Mouse (Mus musculus): Measurements from ENCODE around the gene Pank1. TPM values are rescaled to one million over a fixed set of nuclear protein-coding genes. Genes with fewer than 3 reads are reported as not detected.
A peak's percentile ranks its signal among the peaks of the same experiment; 100 is the strongest.

Pank1 gene
- polyA plus RNA-seq, 1 experiment from 2014 or later = 5.7 TPM

DNA sequence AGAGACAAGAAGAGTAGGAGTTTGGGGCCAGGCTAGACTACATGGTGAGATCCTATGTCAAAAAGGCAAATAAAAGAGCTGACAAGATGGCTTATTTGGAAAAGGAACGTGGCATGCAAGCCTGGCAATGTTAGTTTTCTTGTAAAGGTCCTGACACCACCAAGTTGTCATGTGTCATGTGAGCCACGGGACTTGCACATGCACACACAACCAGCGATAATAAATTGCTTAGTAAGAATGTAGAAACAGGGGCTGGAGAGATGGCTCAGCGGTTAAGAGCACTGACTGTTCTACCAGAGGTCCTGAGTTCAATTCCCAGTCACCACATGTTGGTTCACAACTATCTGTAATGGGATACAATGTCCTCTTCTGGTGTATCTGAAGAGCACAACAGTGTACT lies 7.1 kb upstream of the Pank1 start:
- Histone ChIP-seq H3K4me2 (ENCODE audit: low read depth, low read length) (no peak overlapping the region), H3K9ac (ENCODE audit: low read length) (no peak overlapping the region), H3K27me3 (ENCODE audit: control insufficient read depth, insufficient read depth, low read length) (no peaks in the 10 kb centered on the region), H3K4me3 (replicated peaks; ENCODE audit: low read length) (no peak overlapping the region), H3K36me3 (ENCODE audit: control insufficient read depth, insufficient read depth, low read length) (no peaks in the 10 kb centered on the region), H3K9me3 (replicated peaks; ENCODE audit: control insufficient read depth, low read length) (no peaks in the 10 kb centered on the region), H3K4me1 (ENCODE audit: control insufficient read depth, insufficient read depth, low read length) (no peaks in the 10 kb centered on the region), H3K27ac (ENCODE audit: low read length) (no peak overlapping the region)
- no peak for ATAC-seq (ENCODE audit: insufficient read depth, low FRiP score)
- 68% methylated on average over 4 of the region's 4 CpGs for WGBS

DNA sequence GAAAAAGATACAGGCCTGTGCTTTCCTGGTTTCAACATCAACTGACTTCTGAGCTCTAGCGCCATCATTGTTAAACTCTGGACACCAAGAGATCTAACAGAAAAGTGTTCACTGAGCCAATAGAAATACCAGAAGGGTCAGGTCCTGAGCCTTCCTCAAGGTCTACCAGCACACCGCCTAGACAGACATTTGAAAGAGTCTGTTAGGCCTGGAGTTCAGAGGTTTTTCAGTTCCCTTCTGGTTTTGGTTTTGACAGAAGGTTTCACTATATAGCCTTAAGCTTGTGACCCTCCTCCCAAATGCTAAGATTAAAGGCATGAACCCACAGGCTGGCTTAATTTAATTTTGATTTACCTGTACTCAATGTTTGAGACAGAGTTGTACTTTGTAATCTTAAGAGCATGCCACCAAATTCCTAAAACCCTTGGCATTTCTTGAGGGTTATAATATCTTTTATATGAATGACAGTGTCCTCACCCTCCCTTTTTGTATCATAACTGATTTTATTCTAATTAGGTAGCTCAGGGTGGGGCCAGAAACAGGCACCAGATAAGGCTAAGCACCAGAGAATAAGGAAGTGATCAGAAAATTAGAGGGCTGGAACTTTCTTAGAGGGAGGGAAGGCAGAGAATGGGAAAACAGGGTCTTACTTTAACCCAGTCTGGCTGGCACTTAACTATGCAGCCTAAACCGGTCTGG lies 4.4 kb upstream of the Pank1 start:
- Histone ChIP-seq H3K27ac (ENCODE audit: low read length) (no peak overlapping the region), H3K4me1 (ENCODE audit: control insufficient read depth, insufficient read depth, low read length) (peaks cover 6% of the 10 kb centered on the region; the same call in 1 of the 2 replicates), H3K27me3 (ENCODE audit: control insufficient read depth, insufficient read depth, low read length) (no peaks in the 10 kb centered on the region), H3K9ac (ENCODE audit: low read length) (no peak overlapping the region), H3K9me3 (replicated peaks; ENCODE audit: control insufficient read depth, low read length) (no peaks in the 10 kb centered on the region), H3K36me3 (ENCODE audit: control insufficient read depth, insufficient read depth, low read length) (no peaks in the 10 kb centered on the region), H3K4me3 (replicated peaks; ENCODE audit: low read length) (no peak overlapping the region), H3K4me2 (ENCODE audit: low read depth, low read length) (no peak overlapping the region)
- ATAC-seq (ENCODE audit: insufficient read depth, low FRiP score) = no peak
- 77% methylated on average over 3 of the region's 3 CpGs for WGBS

DNA sequence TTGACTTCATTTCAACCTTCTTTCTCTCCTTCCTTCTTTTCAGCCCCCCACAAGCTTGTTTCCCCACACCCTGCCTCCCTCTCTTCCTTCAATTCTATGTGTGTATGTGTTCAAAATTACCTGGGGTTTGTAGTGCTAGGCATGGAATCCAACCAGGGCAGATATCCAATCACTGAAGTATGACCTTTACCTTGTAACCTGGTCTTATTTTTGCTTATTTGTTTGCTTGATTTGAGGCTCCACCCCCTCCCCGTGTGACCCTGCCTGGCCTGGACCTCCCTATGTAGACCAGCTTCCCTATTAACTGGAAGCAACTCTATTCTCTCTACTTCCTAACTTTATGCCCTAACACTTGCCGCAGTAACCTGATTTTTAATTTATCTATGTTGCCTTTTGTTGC lies 3.2 kb upstream of the Pank1 start:
- Histone ChIP-seq H3K4me3 (replicated peaks; ENCODE audit: low read length) (no peak overlapping the region), H3K27me3 (ENCODE audit: control insufficient read depth, insufficient read depth, low read length) (no peaks in the 10 kb centered on the region), H3K4me1 (ENCODE audit: control insufficient read depth, insufficient read depth, low read length) (peaks cover 8% of the 10 kb centered on the region), H3K9ac (ENCODE audit: low read length) (no peak overlapping the region), H3K36me3 (ENCODE audit: control insufficient read depth, insufficient read depth, low read length) (no peaks in the 10 kb centered on the region), H3K27ac (ENCODE audit: low read length) (no peak overlapping the region), H3K9me3 (replicated peaks; ENCODE audit: control insufficient read depth, low read length) (no peaks in the 10 kb centered on the region), H3K4me2 (ENCODE audit: low read depth, low read length) (no peak overlapping the region)
- WGBS = 74% methylated on average over 2 of the region's 2 CpGs
- no peak for ATAC-seq (ENCODE audit: insufficient read depth, low FRiP score)

DNA sequence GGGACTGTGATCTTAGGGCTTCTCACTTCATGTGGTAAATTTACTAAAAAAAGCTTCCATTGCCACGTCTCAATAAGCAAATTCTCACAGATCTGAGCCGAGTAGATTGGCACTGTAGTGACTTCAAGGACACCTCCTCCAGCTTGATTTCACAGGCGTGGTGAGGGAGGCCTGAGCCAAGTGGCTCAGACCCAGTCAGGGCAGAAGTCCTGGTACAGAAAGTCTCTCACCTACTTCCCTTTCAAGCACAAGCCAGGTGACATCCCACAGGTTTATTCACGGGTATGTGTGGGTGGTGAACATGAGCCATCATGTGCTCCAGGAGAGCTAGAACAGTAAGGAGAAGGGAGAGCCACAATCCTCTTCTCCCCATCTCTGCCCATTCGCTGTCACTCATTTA lies 1.9 kb upstream of the Pank1 start:
- H3K9ac ChIP-seq (ENCODE audit: low read length) = no peak overlapping the region
- H3K27me3 ChIP-seq (ENCODE audit: control insufficient read depth, insufficient read depth, low read length) = no peaks in the 10 kb centered on the region
- no peaks in the 10 kb centered on the region for H3K9me3 ChIP-seq (replicated peaks; ENCODE audit: control insufficient read depth, low read length)
- no peak overlapping the region for H3K4me3 ChIP-seq (replicated peaks; ENCODE audit: low read length)
- no peak for ATAC-seq (ENCODE audit: insufficient read depth, low FRiP score)
- WGBS = 72% methylated on average over 5 of the region's 5 CpGs
- H3K4me2 ChIP-seq (ENCODE audit: low read depth, low read length) = no peak overlapping the region
- no peaks in the 10 kb centered on the region for H3K36me3 ChIP-seq (ENCODE audit: control insufficient read depth, insufficient read depth, low read length)
- H3K4me1 ChIP-seq (ENCODE audit: control insufficient read depth, insufficient read depth, low read length) = peaks cover 10% of the 10 kb centered on the region
- H3K27ac ChIP-seq (ENCODE audit: low read length) = no peak overlapping the region

DNA sequence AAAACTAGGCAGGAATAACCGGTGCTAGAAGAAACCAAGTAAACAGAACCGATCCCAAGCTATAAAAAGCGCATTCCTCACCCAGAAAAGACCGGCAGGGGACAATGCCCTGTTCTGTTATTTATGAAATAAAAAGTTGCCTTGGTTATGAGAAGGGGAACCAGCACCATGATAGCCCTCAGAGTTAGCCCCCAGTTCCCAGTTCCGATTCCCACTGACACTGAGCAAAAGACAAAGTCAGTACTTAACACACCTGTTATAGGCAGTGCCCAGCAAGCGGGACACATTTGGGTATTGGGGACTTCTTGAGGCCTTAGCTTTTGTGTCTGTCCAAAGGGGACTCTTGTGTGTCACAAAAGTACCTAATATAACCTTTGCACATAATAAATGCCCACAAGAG lies 369 bp upstream of the Pank1 start:
- ATAC-seq (ENCODE audit: insufficient read depth, low FRiP score) = no peak
- Histone ChIP-seq H3K4me2 (ENCODE audit: low read depth, low read length) (peak overlapping the region; percentile 87), H3K27me3 (ENCODE audit: control insufficient read depth, insufficient read depth, low read length) (no peaks in the 10 kb centered on the region), H3K4me1 (ENCODE audit: control insufficient read depth, insufficient read depth, low read length) (peaks cover 10% of the 10 kb centered on the region), H3K9ac (ENCODE audit: low read length) (peak overlapping the region; percentile 98), H3K36me3 (ENCODE audit: control insufficient read depth, insufficient read depth, low read length) (no peaks in the 10 kb centered on the region), H3K4me3 (replicated peaks; ENCODE audit: low read length) (peak overlapping the region; percentile 91), H3K27ac (ENCODE audit: low read length) (peak overlapping the region; percentile 98; the same call in 1 of the 2 replicates), H3K9me3 (replicated peaks; ENCODE audit: control insufficient read depth, low read length) (no peaks in the 10 kb centered on the region)
- 20% methylated on average over 6 of the region's 6 CpGs for WGBS

DNA sequence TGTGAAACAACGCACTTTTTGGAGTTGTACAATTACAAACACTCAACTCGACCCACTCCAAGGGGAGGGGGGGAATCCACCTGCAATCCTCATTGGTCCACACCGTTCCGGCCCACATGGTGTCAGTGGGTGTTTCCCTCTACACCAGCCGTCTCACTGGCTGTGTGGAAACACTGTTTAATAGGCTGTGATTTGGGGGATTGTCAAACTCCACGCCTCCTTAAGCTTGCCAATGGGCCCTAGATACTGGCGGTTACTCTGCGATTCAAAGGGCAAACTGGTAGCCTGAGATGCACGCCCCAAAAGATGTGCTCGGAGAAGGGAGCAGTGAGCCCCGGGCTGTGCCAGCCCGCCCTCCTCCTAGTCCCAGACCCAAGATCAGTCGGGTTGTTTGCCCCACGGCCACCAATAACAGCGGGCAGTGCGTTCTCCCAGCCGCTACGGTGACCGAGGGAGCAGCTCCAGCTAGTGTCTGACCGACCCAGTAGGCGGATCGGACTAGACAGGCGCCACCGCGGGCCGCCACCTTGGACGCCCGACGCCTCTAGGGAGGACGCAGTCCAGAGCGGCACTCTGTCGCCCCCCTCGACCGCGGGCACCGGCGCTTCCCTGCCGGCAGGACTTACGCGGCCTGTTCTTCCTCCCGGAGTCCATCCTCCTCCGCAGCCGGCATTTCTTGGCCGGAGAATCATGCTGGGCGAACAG lies 1.2 kb downstream of the Pank1 start:
- Histone ChIP-seq H3K4me3 (replicated peaks; ENCODE audit: low read length) (peak overlapping the region; percentile 91), H3K9ac (ENCODE audit: low read length) (peak overlapping the region; percentile 98), H3K27me3 (ENCODE audit: control insufficient read depth, insufficient read depth, low read length) (no peaks in the 10 kb centered on the region), H3K36me3 (ENCODE audit: control insufficient read depth, insufficient read depth, low read length) (no peaks in the 10 kb centered on the region), H3K9me3 (replicated peaks; ENCODE audit: control insufficient read depth, low read length) (no peaks in the 10 kb centered on the region), H3K4me2 (ENCODE audit: low read depth, low read length) (peak overlapping the region; percentile 87), H3K4me1 (ENCODE audit: control insufficient read depth, insufficient read depth, low read length) (peaks cover 10% of the 10 kb centered on the region), H3K27ac (ENCODE audit: low read length) (peak overlapping the region; percentile 98)
- WGBS = under 1% methylated on average over 45 of the region's 45 CpGs
- ATAC-seq (ENCODE audit: insufficient read depth, low FRiP score) = peak; percentile 97

DNA sequence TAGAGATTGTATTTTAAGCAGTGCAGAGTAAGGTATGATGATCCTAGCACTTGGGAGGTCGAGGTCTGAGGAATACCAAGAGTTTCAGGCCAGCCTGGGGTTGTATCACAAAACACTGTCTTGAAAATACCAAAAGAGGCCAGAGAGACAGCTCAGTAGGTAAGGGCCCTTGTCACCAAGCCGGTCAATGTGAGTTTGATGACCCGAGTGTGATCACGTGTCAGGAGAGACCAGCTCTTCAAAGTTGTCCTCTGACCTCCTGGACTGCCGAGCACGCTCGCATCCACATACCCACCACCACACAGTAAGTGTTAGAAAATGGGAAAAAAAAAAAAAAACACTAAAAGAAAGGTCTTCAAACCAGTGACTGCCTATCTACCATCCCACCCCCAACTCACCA lies 2.6 kb downstream of the Pank1 start:
- Histone ChIP-seq H3K27ac (ENCODE audit: low read length) (no peak overlapping the region), H3K36me3 (ENCODE audit: control insufficient read depth, insufficient read depth, low read length) (no peaks in the 10 kb centered on the region), H3K9ac (ENCODE audit: low read length) (no peak overlapping the region), H3K9me3 (replicated peaks; ENCODE audit: control insufficient read depth, low read length) (no peaks in the 10 kb centered on the region), H3K4me2 (ENCODE audit: low read depth, low read length) (no peak overlapping the region), H3K4me1 (ENCODE audit: control insufficient read depth, insufficient read depth, low read length) (peaks cover 10% of the 10 kb centered on the region), H3K4me3 (replicated peaks; ENCODE audit: low read length) (no peak overlapping the region), H3K27me3 (ENCODE audit: control insufficient read depth, insufficient read depth, low read length) (no peaks in the 10 kb centered on the region)
- WGBS = 70% methylated on average over 7 of the region's 7 CpGs
- no peak for ATAC-seq (ENCODE audit: insufficient read depth, low FRiP score)

DNA sequence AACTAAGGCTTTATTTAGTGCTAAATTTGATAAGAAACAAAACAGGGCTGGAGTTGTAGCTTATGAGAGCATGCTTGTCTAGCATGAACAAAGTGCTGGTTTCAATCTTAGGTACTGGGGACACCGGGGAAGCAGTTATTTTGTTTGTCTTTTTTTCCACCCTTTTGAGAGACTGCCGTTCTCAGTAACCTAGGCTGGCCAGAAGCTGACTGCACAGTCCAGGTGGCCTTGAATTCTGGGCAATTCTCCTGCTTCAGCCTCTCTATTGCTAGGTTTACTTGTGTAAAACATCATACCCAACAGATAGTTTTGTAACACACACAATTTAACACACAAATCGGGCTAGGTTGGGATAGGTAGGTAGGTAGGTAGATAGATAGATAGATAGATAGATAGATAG lies 9.9 kb downstream of the Pank1 start:
- WGBS = 66% methylated on average over 3 of the region's 3 CpGs

DNA sequence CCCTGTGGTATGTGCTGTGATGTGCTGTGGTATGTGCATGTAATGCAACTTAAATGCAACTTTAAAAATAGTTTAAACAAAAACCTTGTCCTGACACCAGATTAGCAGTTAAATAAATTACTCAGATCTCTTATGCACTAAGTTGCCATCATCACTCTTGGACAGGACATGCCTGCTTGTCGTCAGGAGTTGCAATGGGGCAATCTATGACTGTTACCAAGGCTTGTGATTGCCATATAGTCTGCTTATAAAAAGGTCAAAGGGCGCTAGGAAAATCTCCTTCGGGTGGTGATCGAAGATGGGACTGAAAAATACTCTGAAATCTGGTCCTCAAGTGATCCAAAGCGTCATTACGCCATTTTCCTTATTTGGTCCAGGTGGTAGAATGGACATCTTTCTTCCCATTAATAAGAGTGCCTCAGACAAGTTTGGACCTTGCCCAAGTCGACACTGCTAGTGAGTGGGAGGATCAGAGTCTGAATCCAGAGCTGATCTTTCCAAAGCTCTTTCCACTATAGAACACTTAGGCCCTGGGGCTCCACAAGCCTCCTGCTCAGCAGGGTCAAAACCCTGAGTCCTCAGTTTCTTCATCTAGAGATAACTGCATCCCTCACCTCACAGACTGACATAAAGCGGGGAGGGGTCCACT lies 11.0 kb downstream of the Pank1 start:
- H3K4me1 ChIP-seq (ENCODE audit: control insufficient read depth, insufficient read depth, low read length) = no peaks in the 10 kb centered on the region
- H3K36me3 ChIP-seq (ENCODE audit: control insufficient read depth, insufficient read depth, low read length) = no peaks in the 10 kb centered on the region
- no peak overlapping the region for H3K27ac ChIP-seq (ENCODE audit: low read length)
- no peak overlapping the region for H3K4me3 ChIP-seq (replicated peaks; ENCODE audit: low read length)
- ATAC-seq (ENCODE audit: insufficient read depth, low FRiP score) = no peak
- no peaks in the 10 kb centered on the region for H3K27me3 ChIP-seq (ENCODE audit: control insufficient read depth, insufficient read depth, low read length)
- H3K9me3 ChIP-seq (replicated peaks; ENCODE audit: control insufficient read depth, low read length) = no peaks in the 10 kb centered on the region
- no peak overlapping the region for H3K9ac ChIP-seq (ENCODE audit: low read length)
- 86% methylated on average over 8 of the region's 8 CpGs for WGBS
- H3K4me2 ChIP-seq (ENCODE audit: low read depth, low read length) = no peak overlapping the region

More for the DNA sequence above, 9.9 kb downstream of the Pank1 start:
- H3K9ac ChIP-seq (ENCODE audit: low read length) = no peak overlapping the region
- H3K27me3 ChIP-seq (ENCODE audit: control insufficient read depth, insufficient read depth, low read length) = no peaks in the 10 kb centered on the region
- H3K4me2 ChIP-seq (ENCODE audit: low read depth, low read length) = no peak overlapping the region
- no peak overlapping the region for H3K4me3 ChIP-seq (replicated peaks; ENCODE audit: low read length)
- no peaks in the 10 kb centered on the region for H3K36me3 ChIP-seq (ENCODE audit: control insufficient read depth, insufficient read depth, low read length)
- no peak overlapping the region for H3K27ac ChIP-seq (ENCODE audit: low read length)
- no peaks in the 10 kb centered on the region for H3K4me1 ChIP-seq (ENCODE audit: control insufficient read depth, insufficient read depth, low read length)
- no peaks in the 10 kb centered on the region for H3K9me3 ChIP-seq (replicated peaks; ENCODE audit: control insufficient read depth, low read length)
- ATAC-seq (ENCODE audit: insufficient read depth, low FRiP score) = no peak
